Mouse (Mus musculus) cerebellum, adult 2 months (tissue): Measurements from ENCODE around the gene Vac14.

Source experiments
- CTCF ChIP-seq: fragments of 200-500 bp; IDR thresholded peaks from 2 replicates; pipeline ENCODE4 v1.5.1; 2011; ENCODE audit warnings: low read depth, mild to moderate bottlenecking, control low read depth, low read length, moderate library complexity, borderline replicate concordance; ENCODE audit not compliant: insufficient read depth
- POLR2A ChIP-seq: fragments of 200-500 bp; IDR thresholded peaks from 2 replicates; pipeline ENCODE4 v1.6.1; 2011; ENCODE audit warnings: low read length, control low read depth, borderline replicate concordance; ENCODE audit not compliant: insufficient read depth

- no peak for TF ChIP-seq CTCF
- TF ChIP-seq POLR2A, result no peak
These were observed 94.7 kb downstream of the Vac14 start for GRCm38 (mm10) chr8:110713073-110713472.
